Mouse (Mus musculus) kidney, adult 2 months (tissue): ENCODE measurements around the gene Mapkapk2.

Experiments
- CTCF ChIP-seq: fragments of 200-500 bp; conservative IDR thresholded peaks from 2 replicates; pipeline ENCODE4 v1.5.1; 2011; ENCODE audit warnings: low read depth, mild to moderate bottlenecking, control low read depth, low read length, moderate library complexity, mixed read lengths; ENCODE audit not compliant: insufficient read depth, insufficient read length
- POLR2A ChIP-seq: fragments of 200-500 bp; IDR thresholded peaks from one replicate; pipeline ENCODE4 v1.6.1; 2011; ENCODE audit warnings: low read depth, low read length, control low read depth

- TF ChIP-seq POLR2A (no peak), CTCF (no peak; the same call in 1 of the 2 replicates)
These were observed 14.9 kb upstream of the Mapkapk2 start for GRCm38 (mm10) chr1:131112576-131112975.
